In the genomic region with DNA sequence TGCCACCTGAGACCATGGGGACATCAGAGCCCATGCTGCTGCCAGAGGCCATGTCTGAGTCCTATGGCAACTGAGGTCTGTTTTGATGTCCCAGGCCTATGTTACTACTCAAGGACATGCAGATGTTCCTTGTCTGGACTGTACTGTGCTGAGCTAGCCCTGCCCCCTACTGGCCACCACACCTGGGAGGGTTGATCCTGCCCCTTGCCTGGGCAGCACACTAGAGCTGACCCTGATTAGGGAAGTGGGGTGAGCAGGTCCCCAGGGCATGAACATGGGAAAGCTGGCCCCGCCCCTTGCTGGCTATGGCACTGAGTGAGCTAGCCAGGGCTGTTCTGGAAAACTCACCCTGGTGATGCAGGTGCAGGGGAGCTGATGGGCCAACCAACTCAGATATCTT, we compare ENCODE assay signal across 11 mouse cellular contexts.
DNase-seq lines count a peak whose midpoint lies in the region; ATAC-seq and TF ChIP-seq lines count a peak whose summit lies in the region.
"Had no signal": no experiment of that assay in that cellular context is flagged by ENCODE, and none has a peak within 500 bp of the region (broad histone marks: within the 10 kb centered on the region; RNA-seq: fewer than 3 reads in every experiment).

No protein-coding gene starts in this region.

- TF ChIP-seq EP300 in stomach, postnatal 0 days (optimal IDR thresholded peaks at IDR 0.05) = no peak

- no peaks in the 10 kb centered on the region for H3K36me3 ChIP-seq in neural tube, embryonic 13.5 days
- H3K36me3 ChIP-seq in kidney, postnatal 0 days (ENCODE audit: insufficient read depth, low read length) = no peaks in the 10 kb centered on the region
- no peaks in the 10 kb centered on the region for H3K36me3 ChIP-seq in stomach, postnatal 0 days (ENCODE audit: control insufficient read depth, insufficient read depth, low read length)
- H3K36me3 ChIP-seq: stomach, embryonic 15.5 days had no signal

- intact Hi-C loops in gastrocnemius, adult 2 months (cut with DNase I) = no loop called here

- peak; percentile 18 for DNase-seq in gastrocnemius, adult 2 months
- no peak for DNase-seq in gastrocnemius, postnatal 25 days
- no peak for DNase-seq in neural tube, embryonic 10.5 days (ENCODE audit: extremely low spot score, low spot score)
- DNase-seq in kidney, postnatal 0 days (ENCODE audit: low spot score) = no peak
- DNase-seq in stomach, postnatal 0 days (ENCODE audit: low spot score) = no peak
- no peak for DNase-seq in retina, postnatal 1 day
- no peak for DNase-seq in frontal cortex, postnatal 25 days (ENCODE audit: low spot score in 2 of 2)
- DNase-seq: gastrocnemius, postnatal 10 days had no signal

- no peak for TF ChIP-seq CTCF in gastrocnemius, adult 2 months (IDR thresholded peaks at IDR 0.05)
- peak; percentile 21; the same call in 1 of the 2 replicates for TF ChIP-seq CTCF in kidney, postnatal 0 days (IDR thresholded peaks at IDR 0.05; ENCODE audit: low read depth)
- no peak; the same call in 1 of the 2 replicates for TF ChIP-seq CTCF in stomach, postnatal 0 days (IDR thresholded peaks at IDR 0.05; ENCODE audit: low read depth)

- no peak overlapping the region for H3K9ac ChIP-seq in neural tube, embryonic 13.5 days
- no peak overlapping the region for H3K9ac ChIP-seq in kidney, postnatal 0 days (ENCODE audit: low read depth, low read length)
- H3K9ac ChIP-seq in stomach, postnatal 0 days (ENCODE audit: low read length) = no peak overlapping the region
- H3K9ac ChIP-seq: stomach, embryonic 15.5 days had no signal

- peak; percentile 50 for ATAC-seq in neural tube, embryonic 13.5 days (ENCODE audit: low read depth)
- ATAC-seq in kidney, postnatal 0 days (replicated peaks; ENCODE audit: low FRiP score, low read depth) = peak; percentile 40; the same call in 1 of the 2 replicates
- ATAC-seq in stomach, postnatal 0 days (ENCODE audit: low FRiP score, low TSS enrichment) = 0 out of 2 replicates have a peak, but pooled peaks have one; percentile 51
- ATAC-seq: intestine, embryonic 16.5 days had no signal

- H3K9me3 ChIP-seq in neural tube, embryonic 13.5 days = no peaks in the 10 kb centered on the region
- no peaks in the 10 kb centered on the region for H3K9me3 ChIP-seq in kidney, postnatal 0 days (replicated peaks; ENCODE audit: low read length)
- H3K9me3 ChIP-seq in stomach, postnatal 0 days (ENCODE audit: control insufficient read depth, low read length) = no peaks in the 10 kb centered on the region
- H3K9me3 ChIP-seq: stomach, embryonic 15.5 days had no signal

- H3K27ac ChIP-seq in gastrocnemius, adult 2 months = no peak overlapping the region
- no peak overlapping the region for H3K27ac ChIP-seq in neural tube, embryonic 13.5 days (replicated peaks)
- H3K27ac ChIP-seq in kidney, postnatal 0 days = no peak overlapping the region
- no peak overlapping the region for H3K27ac ChIP-seq in stomach, postnatal 0 days (replicated peaks)
- H3K27ac ChIP-seq: stomach, embryonic 15.5 days had no signal

- H3K4me2 ChIP-seq in neural tube, embryonic 13.5 days = no peak overlapping the region
- H3K4me2 ChIP-seq in kidney, postnatal 0 days (ENCODE audit: low read length) = no peak overlapping the region
- no peak overlapping the region for H3K4me2 ChIP-seq in stomach, postnatal 0 days (replicated peaks; ENCODE audit: low read depth)
- H3K4me2 ChIP-seq: stomach, embryonic 15.5 days had no signal

- no peaks in the 10 kb centered on the region for H3K4me1 ChIP-seq in neural tube, embryonic 13.5 days (replicated peaks)
- H3K4me1 ChIP-seq in kidney, postnatal 0 days (replicated peaks; ENCODE audit: insufficient read depth, low read length) = no peaks in the 10 kb centered on the region
- H3K4me1 ChIP-seq in stomach, postnatal 0 days (replicated peaks; ENCODE audit: control insufficient read depth, insufficient read depth) = no peaks in the 10 kb centered on the region
- H3K4me1 ChIP-seq: stomach, embryonic 15.5 days had no signal

- 97% methylated on average over 1 of the region's 1 CpGs for WGBS in neural tube, embryonic 13.5 days
- 91% methylated on average over 1 of the region's 1 CpGs for WGBS in kidney, postnatal 0 days
- WGBS in stomach, postnatal 0 days = 100% methylated on average over 1 of the region's 1 CpGs

- no peak overlapping the region for H3K4me3 ChIP-seq in gastrocnemius, adult 2 months
- H3K4me3 ChIP-seq in neural tube, embryonic 13.5 days = no peak overlapping the region
- no peak overlapping the region for H3K4me3 ChIP-seq in kidney, postnatal 0 days (replicated peaks; ENCODE audit: low read depth, low read length)
- no peak overlapping the region for H3K4me3 ChIP-seq in stomach, postnatal 0 days (ENCODE audit: low read depth, low read length)
- H3K4me3 ChIP-seq: stomach, embryonic 15.5 days had no signal

- H3K27me3 ChIP-seq in neural tube, embryonic 13.5 days = no peaks in the 10 kb centered on the region
- no peaks in the 10 kb centered on the region for H3K27me3 ChIP-seq in kidney, postnatal 0 days (ENCODE audit: insufficient read depth, low read length)
- no peaks in the 10 kb centered on the region for H3K27me3 ChIP-seq in stomach, postnatal 0 days (ENCODE audit: control insufficient read depth, insufficient read depth, low read length)
- H3K27me3 ChIP-seq: stomach, embryonic 15.5 days had no signal
